Mouse (Mus musculus) olfactory bulb, adult 2 months (tissue): ENCODE measurements at regions not wholly inside any gene's neighbourhood (a gene's known extent, or its start where the extent isn't known, plus 50 kb on each side); places are given as distances from the start of the nearest gene placed in this dataset.
"Not testable (repeated sequence)": the region's sequence is repeated elsewhere in the genome, so short reads cannot be mapped to it uniquely, and the experiment has no call there.

Experiments used
- H3K27ac ChIP-seq: fragments of 200-500 bp; 2 replicates; pipeline ENCODE4 v1.5.1; 2012; ENCODE audit warnings: low read depth, low read length; ENCODE audit not compliant: insufficient read depth
- H3K4me1 ChIP-seq: fragments of 200-500 bp; 2 replicates; pipeline ENCODE4 v1.6.1; 2012; ENCODE audit warnings: low read length; ENCODE audit not compliant: control insufficient read depth, insufficient read depth
- H3K4me3 ChIP-seq: fragments of 200-500 bp; 2 replicates; pipeline ENCODE4 v1.5.1; 2012; ENCODE audit warnings: mild to moderate bottlenecking, low read depth, low read length, moderate library complexity; ENCODE audit not compliant: insufficient read depth
- CTCF ChIP-seq: fragments of 200-500 bp; IDR thresholded peaks from 2 replicates; pipeline ENCODE4 v1.5.1; 2012; ENCODE audit warnings: low read depth, mild to moderate bottlenecking, low read length, moderate library complexity; ENCODE audit not compliant: insufficient read depth
- POLR2A ChIP-seq: fragments of 200-500 bp; IDR thresholded peaks from 2 replicates; pipeline ENCODE4 v1.6.1; 2012; ENCODE audit warnings: mild to moderate bottlenecking, low read depth, low read length, moderate library complexity; ENCODE audit not compliant: insufficient read depth
- WGBS: fragments of 180-500 bp; shearing (Covaris S2); methylation state at CpG from one replicate; pipeline ENCODE4 v1.1.7; 2018; 5-methylcytosine and 5-hydroxymethylcytosine counted together

DNA sequence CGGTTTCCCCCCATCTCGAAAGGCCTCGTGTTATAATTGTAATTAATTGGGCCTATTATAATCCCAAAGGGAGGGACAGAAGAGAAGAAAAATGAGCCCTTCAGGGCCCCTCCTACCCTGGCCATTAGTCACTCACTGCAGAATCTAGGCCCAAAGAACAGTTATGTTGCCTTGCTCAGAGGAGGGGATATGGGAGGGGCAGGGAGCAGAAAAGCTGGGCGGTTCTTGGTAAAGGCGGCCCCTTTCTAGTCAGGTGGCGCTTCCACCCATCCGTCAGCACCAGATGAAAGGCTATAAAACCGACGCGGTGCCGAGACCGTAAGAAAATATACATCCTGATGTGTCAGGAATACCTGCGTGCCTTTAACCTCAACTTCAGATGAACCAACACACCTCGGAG is 350.9 kb upstream of the Zfp703 start:
- no peak overlapping the region for H3K27ac ChIP-seq
- 90% methylated on average over 14 of the region's 14 CpGs for WGBS
- TF ChIP-seq CTCF (no peak), POLR2A (no peak)
- H3K4me1 ChIP-seq: peaks cover 6% of the 10 kb centered on the region; the same call in 1 of the 2 replicates
- H3K4me3 ChIP-seq: no peak overlapping the region

DNA sequence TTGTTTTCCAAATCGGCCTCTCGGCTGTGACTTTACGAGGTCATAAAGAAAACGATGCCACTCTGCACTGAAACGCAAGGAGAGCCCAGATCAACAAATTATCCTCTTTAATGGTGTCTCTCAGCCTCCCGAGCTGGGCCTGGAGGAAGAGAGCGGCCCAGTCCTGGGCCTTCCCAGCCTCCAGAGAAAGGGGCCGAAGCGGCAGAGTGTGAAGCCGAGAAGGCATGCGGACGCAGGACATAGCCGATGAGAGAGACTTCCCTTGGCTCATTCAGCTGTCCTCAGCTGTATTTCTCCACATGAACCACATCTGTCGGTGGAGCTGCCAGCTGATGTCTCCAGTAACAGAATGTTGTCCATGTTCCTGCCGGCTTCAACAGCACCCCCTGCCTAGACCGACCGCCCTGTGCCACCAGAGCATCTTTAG is 350.5 kb upstream of the Zfp703 start:
- whole genome bisulfite sequencing: 81% methylated on average over 17 of the region's 17 CpGs
- Histone ChIP-seq H3K4me3 (no peak overlapping the region), H3K27ac (no peak overlapping the region), H3K4me1 (peaks cover 6% of the 10 kb centered on the region; the same call in 1 of the 2 replicates)
- no peak for TF ChIP-seq POLR2A
- no peak for TF ChIP-seq CTCF

DNA sequence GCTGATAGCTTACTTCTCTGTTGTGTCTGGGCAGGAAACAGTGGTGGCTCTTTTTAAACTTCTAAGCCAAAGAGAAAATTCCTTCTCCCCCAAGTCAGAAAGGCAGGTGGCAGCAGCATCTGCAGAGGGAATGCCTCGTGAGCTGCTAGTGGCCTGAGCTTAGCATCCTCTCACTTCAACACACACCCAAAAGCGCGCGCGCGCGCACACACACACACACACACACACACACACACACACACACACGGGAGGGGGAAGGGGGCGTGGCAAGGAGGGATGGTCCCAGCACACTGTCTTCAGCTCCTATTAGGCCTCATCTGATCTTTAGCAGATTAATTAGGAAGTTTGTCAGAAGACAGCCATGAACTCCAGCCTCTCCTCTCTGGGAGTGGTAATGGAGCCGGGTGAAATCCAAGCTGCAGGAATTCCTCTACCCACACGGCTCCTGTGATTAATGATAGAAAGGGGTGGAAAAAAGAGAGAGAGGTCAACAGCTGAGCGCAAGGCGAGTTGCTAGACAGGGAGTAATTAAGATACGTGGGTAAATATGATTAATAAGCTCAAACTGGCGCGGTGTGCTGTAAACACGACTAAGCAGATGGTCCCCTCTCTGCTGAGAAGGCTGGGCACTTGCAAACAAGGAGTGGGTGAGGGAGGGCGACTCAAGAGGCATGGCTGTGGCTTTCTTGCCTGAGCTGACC is 349.8 kb upstream of the Zfp703 start:
- no peak overlapping the region for H3K27ac ChIP-seq
- no peak overlapping the region for H3K4me3 ChIP-seq
- WGBS: 39% methylated on average over 14 of the region's 18 CpGs
- TF ChIP-seq POLR2A (no peak), CTCF (no peak)
- H3K4me1 ChIP-seq: peaks cover 6% of the 10 kb centered on the region; the same call in 1 of the 2 replicates

DNA sequence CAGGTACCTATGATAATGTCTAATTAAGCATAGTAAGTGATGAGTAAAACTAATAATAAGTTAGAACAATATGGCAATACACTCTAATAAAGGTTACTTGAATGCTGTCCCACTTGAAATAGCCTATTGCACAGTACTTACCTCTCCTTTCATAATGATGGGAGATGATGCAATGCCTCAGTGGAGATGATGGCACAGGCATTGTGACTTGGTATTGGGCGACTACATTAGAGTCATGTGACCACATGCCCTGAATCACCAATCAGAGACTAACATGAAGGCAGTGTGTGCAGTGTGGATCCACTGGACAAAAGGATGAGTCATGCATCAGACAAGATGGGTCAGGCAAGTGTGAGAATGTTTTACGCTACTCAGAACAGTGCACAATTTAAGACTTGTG is 346.6 kb upstream of the Zfp703 start:
- Histone ChIP-seq H3K27ac (no peak overlapping the region), H3K4me3 (no peak overlapping the region), H3K4me1 (peaks cover 6% of the 10 kb centered on the region; the same call in 1 of the 2 replicates)
- no peak for TF ChIP-seq POLR2A
- TF ChIP-seq CTCF: no peak
- 88% methylated on average over 2 of the region's 2 CpGs for WGBS

DNA sequence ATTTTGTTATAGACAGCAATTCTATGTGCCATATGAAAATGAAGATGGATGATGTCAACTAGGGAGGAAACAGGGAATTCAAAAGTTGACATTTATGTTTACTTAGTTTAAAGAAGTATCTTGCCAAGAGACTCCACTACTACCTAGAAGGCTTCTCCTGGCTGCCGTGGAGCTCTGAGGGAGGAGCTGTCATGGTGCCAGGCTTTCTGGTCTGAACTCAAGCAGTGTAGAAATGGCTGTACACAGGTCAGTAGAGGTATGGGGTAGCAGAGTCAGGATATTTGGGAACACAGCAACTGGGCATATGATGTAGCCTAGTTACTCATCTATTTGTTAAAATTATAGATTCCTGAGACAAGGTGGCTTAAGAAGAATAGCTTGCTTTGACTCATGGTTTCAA is 341.4 kb upstream of the Zfp703 start:
- Histone ChIP-seq H3K4me3 (no peak overlapping the region), H3K4me1 (peaks cover 7% of the 10 kb centered on the region), H3K27ac (no peak overlapping the region)
- 44% methylated on average over 1 of the region's 1 CpGs for WGBS
- TF ChIP-seq POLR2A: no peak
- no peak for TF ChIP-seq CTCF

- H3K4me3 ChIP-seq, H3K4me1 ChIP-seq, H3K27ac ChIP-seq: not testable (repeated sequence)
- 90% methylated on average over 7 of the region's 7 CpGs for WGBS
These were observed 331.8 kb upstream of the Zfp703 start for GRCm38 (mm10) chr8:26645375-26645774.

- no peak for TF ChIP-seq POLR2A
- TF ChIP-seq CTCF: no peak
- H3K4me1 ChIP-seq: peaks cover 7% of the 10 kb centered on the region
- no peak overlapping the region for H3K4me3 ChIP-seq
- 30% methylated on average over 1 of the region's 1 CpGs for WGBS
- peak overlapping the region; percentile 26; the same call in 1 of the 2 replicates for H3K27ac ChIP-seq
These were observed 326.8 kb upstream of the Zfp703 start for GRCm38 (mm10) chr8:26650287-26650686.

- no peak overlapping the region for H3K4me3 ChIP-seq
- WGBS: 88% methylated on average over 8 of the region's 8 CpGs
- no peaks in the 10 kb centered on the region for H3K4me1 ChIP-seq
- no peak overlapping the region for H3K27ac ChIP-seq
- TF ChIP-seq CTCF: no peak
- no peak for TF ChIP-seq POLR2A
These were observed 321.2 kb upstream of the Zfp703 start for GRCm38 (mm10) chr8:26655897-26656296.

GRCm38 (mm10) chr8:26656310-26657075 is 320.6 kb upstream of the Zfp703 start:
- 85% methylated on average over 13 of the region's 13 CpGs for WGBS
- TF ChIP-seq CTCF (no peak), POLR2A (no peak)
- no peak overlapping the region for H3K27ac ChIP-seq
- no peaks in the 10 kb centered on the region for H3K4me1 ChIP-seq
- no peak overlapping the region for H3K4me3 ChIP-seq

DNA sequence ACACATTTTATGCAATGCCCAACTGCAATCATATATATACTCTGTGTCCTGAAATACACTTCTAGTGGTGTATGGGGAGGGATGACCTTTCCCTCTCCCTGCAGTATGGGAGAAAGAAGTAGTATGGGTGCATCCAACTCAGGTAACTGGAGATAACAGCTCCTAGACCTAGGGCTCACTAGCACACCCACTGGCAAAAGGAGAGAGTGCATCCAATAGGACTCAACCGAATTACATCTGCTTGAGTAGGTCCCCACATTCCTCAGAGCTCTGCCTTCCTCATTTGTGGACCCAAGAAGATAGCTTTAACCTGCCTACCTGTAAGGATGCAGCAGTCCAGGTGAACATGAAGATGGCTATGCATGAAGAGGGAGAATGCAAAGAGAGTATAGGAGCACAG is 317.7 kb upstream of the Zfp703 start:
- Histone ChIP-seq H3K4me3 (no peak overlapping the region), H3K27ac (no peak overlapping the region), H3K4me1 (no peaks in the 10 kb centered on the region)
- TF ChIP-seq CTCF (no peak), POLR2A (no peak)
- WGBS: 45% methylated on average over 1 of the region's 1 CpGs
